Mouse (Mus musculus) liver, embryonic 15.5 days (tissue): ENCODE data around the gene Rhod. TPM values are rescaled to one million over a fixed set of nuclear protein-coding genes. Genes with fewer than 3 reads are reported as not detected.

Experiments
- ATAC-seq: fragments of 200-750 bp; cut with Nextera tagmentation; 2 replicates; pipeline ENCODE4 v1.8.0; 2017; ENCODE audit warnings: moderate number of reproducible peaks, mild to moderate bottlenecking, moderate library complexity; ENCODE audit not compliant: insufficient read depth
- H3K27ac ChIP-seq: fragments of 300-500 bp; sonication (generic); replicated peaks from 2 replicates; pipeline ENCODE4 v1.5.1; 2015; ENCODE audit warnings: mild to moderate bottlenecking, inconsistent platforms
- H3K27me3 ChIP-seq: fragments of 300-500 bp; sonication (generic); 2 replicates; pipeline ENCODE4 v1.6.1; 2015; ENCODE audit warnings: mild to moderate bottlenecking, inconsistent platforms
- H3K36me3 ChIP-seq: fragments of 300-500 bp; sonication (generic); replicated peaks from 2 replicates; pipeline ENCODE4 v1.6.1; 2015; ENCODE audit warnings: moderate library complexity, mild to moderate bottlenecking, inconsistent platforms
- H3K4me1 ChIP-seq: fragments of 300-500 bp; sonication (generic); replicated peaks from 2 replicates; pipeline ENCODE4 v1.6.1; 2015; ENCODE audit warnings: inconsistent platforms
- H3K4me2 ChIP-seq: fragments of 300-500 bp; sonication (generic); 2 replicates; pipeline ENCODE4 v1.6.1; 2015; ENCODE audit warnings: moderate library complexity, mild to moderate bottlenecking, inconsistent platforms
- H3K4me3 ChIP-seq: fragments of 300-500 bp; sonication (generic); replicated peaks from 2 replicates; pipeline ENCODE4 v1.5.1; 2015; ENCODE audit warnings: mild to moderate bottlenecking, inconsistent platforms
- H3K9ac ChIP-seq: fragments of 300-500 bp; sonication (generic); 2 replicates; pipeline ENCODE4 v1.6.1; 2015; ENCODE audit warnings: moderate library complexity, mild to moderate bottlenecking, inconsistent platforms
- H3K9me3 ChIP-seq: fragments of 300-500 bp; sonication (generic); replicated peaks from 2 replicates; pipeline ENCODE4 v1.6.1; 2016; ENCODE audit warnings: inconsistent platforms
- WGBS: fragments of 180-500 bp; shearing (Covaris S2); methylation state at CpG from one replicate; pipeline ENCODE4 v1.1.7; 2015; ENCODE audit warnings: mixed read lengths; ENCODE audit not compliant: insufficient replicate concordance; 5-methylcytosine and 5-hydroxymethylcytosine counted together
- polyA plus RNA-seq: library from polyadenylated mRNA; unstranded; fragments of >200 nt; fragmentation: Nextera tagmentation; extraction: Ambion mirVana; gene quantifications from 2 replicates; pipeline ENCODE4 v1.2.1, GENCODE M21; 2015

Rhod gene
- polyA plus RNA-seq, 1 experiment from 2014 or later: 7.9 TPM

- ATAC-seq: no peak
- Histone ChIP-seq H3K4me3 (no peak overlapping the region), H3K9ac (no peak overlapping the region), H3K4me2 (no peak overlapping the region), H3K9me3 (no peaks in the 10 kb centered on the region), H3K4me1 (peaks cover 8% of the 10 kb centered on the region), H3K36me3 (0 out of 2 replicates have a peak, but pooled peaks cover 3% of the 10 kb centered on the region), H3K27me3 (peaks cover 21% of the 10 kb centered on the region), H3K27ac (no peak overlapping the region)
- WGBS: 66% methylated on average over 1 of the region's 1 CpGs
Observed at GRCm38 (mm10) chr19:4433756-4434155, 5.5 kb downstream of the Rhod start.

- no peak overlapping the region for H3K27ac ChIP-seq
- no peak for ATAC-seq
- H3K4me2 ChIP-seq: no peak overlapping the region
- H3K9ac ChIP-seq: no peak overlapping the region
- WGBS: 64% methylated on average over 4 of the region's 4 CpGs
- no peak overlapping the region for H3K4me3 ChIP-seq
- H3K4me1 ChIP-seq: no peaks in the 10 kb centered on the region
- no peaks in the 10 kb centered on the region for H3K9me3 ChIP-seq
- no peaks in the 10 kb centered on the region for H3K27me3 ChIP-seq
- 0 out of 2 replicates have a peak, but pooled peaks cover 6% of the 10 kb centered on the region for H3K36me3 ChIP-seq
Observed at GRCm38 (mm10) chr19:4430091-4430620, 9.1 kb downstream of the Rhod start.

DNA sequence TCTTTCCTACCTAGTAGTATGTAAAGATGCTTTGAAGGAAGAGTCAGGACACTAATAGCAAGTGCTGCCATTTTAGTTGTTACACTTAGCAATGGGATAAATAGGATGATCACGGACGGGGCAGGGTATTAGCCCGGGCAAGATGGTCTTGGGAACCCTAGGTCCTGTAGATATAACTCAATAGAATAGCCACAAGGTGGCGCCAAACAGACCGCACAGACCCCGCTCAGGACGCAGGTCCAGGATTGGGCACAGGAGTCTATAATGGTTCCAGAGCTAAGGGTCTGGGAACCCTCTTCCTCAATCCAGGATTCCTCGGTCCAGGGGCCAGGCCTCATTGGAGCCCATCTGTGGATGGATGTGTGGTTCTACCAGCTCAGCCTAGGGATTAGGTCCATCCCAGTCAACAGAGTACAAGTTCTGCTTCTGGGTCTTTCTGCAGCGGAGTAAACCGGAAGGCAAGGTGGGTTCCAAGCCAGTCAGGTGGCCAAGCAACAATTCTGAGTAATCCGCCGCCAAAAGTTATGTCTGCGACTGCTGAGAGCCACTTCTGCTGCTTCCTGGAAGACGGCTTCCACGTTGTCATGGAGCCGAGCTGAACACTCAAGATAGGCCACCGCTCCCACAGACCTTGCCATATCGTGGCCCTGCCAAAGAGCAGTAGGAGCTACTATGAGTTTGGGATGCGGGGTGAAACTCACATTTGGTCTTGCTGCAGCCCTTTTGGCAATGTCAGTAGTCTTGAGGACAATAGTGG lies 13.4 kb downstream of the Rhod start:
- WGBS: 50% methylated on average over 19 of the region's 19 CpGs
- no peak for ATAC-seq
- Histone ChIP-seq H3K27me3 (no peaks in the 10 kb centered on the region), H3K4me1 (peaks cover 2% of the 10 kb centered on the region), H3K27ac (no peak overlapping the region), H3K9me3 (no peaks in the 10 kb centered on the region), H3K4me3 (no peak overlapping the region), H3K9ac (no peak overlapping the region), H3K36me3 (0 out of 2 replicates have a peak, but pooled peaks cover 6% of the 10 kb centered on the region), H3K4me2 (no peak overlapping the region)

GRCm38 (mm10) chr19:4423021-4423420 lies 16.2 kb downstream of the Rhod start:
- WGBS: 43% methylated on average over 3 of the region's 3 CpGs
- no peak for ATAC-seq
- Histone ChIP-seq H3K4me2 (no peak overlapping the region), H3K9ac (no peak overlapping the region), H3K27ac (no peak overlapping the region), H3K9me3 (no peaks in the 10 kb centered on the region), H3K27me3 (no peaks in the 10 kb centered on the region), H3K4me1 (peaks cover 9% of the 10 kb centered on the region), H3K4me3 (no peak overlapping the region), H3K36me3 (0 out of 2 replicates have a peak, but pooled peaks cover 3% of the 10 kb centered on the region)

DNA sequence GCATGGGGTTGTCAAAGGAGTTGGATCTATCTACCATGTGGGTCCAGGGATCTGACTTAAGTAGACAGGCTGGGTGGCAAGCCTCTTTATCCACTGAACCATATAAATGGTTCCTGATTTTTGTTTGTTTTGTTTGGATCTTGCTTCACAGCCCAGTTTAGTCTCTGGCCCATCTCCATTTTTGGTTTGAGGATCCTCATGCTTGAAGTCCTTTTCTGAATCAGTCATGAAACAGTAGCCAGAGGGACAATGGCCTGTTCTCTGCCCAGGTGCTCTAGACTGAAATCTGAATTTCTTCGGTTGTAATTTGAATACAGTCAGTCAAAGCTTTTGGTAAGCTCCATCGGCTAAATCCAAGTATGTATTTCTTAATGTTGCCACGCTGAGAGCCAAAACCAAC lies 16.7 kb downstream of the Rhod start:
- Histone ChIP-seq H3K27me3 (no peaks in the 10 kb centered on the region), H3K4me3 (no peak overlapping the region), H3K36me3 (0 out of 2 replicates have a peak, but pooled peaks cover 3% of the 10 kb centered on the region), H3K9me3 (no peaks in the 10 kb centered on the region), H3K4me2 (no peak overlapping the region), H3K4me1 (peaks cover 9% of the 10 kb centered on the region), H3K9ac (no peak overlapping the region), H3K27ac (no peak overlapping the region)
- WGBS: 74% methylated on average over 3 of the region's 3 CpGs
- no peak for ATAC-seq

- 49% methylated on average over 8 of the region's 8 CpGs for WGBS
- H3K36me3 ChIP-seq: 0 out of 2 replicates have a peak, but pooled peaks cover 2% of the 10 kb centered on the region
- H3K27ac ChIP-seq: no peak overlapping the region
- H3K4me1 ChIP-seq: peaks cover 9% of the 10 kb centered on the region
- no peak for ATAC-seq
- no peak overlapping the region for H3K4me2 ChIP-seq
- H3K27me3 ChIP-seq: no peaks in the 10 kb centered on the region
- no peak overlapping the region for H3K4me3 ChIP-seq
- no peak overlapping the region for H3K9ac ChIP-seq
- H3K9me3 ChIP-seq: no peaks in the 10 kb centered on the region
Observed at GRCm38 (mm10) chr19:4420153-4420910, 18.9 kb downstream of the Rhod start.

DNA sequence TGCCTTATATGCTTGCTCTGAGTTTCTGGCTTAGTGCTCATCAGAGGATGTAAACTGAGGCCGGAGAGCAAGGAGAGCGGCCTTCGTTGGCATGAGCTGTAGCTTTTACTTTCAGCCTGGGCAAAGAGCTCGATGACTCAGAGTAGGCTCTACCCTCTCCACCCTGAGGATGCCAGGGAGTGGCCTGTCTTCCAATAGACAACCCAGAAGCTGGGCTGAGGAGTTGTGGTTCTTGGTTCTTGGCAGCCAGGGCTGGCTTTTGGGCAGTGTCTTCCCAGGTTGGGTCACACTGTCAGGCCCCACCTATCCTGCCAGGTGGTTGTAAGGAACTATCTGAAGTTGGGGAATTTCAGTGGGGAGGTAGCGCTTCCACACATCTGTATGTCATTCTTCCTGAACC lies 19.5 kb downstream of the Rhod start:
- no peak overlapping the region for H3K4me3 ChIP-seq
- no peak overlapping the region for H3K9ac ChIP-seq
- no peaks in the 10 kb centered on the region for H3K36me3 ChIP-seq
- no peak for ATAC-seq
- no peaks in the 10 kb centered on the region for H3K27me3 ChIP-seq
- no peaks in the 10 kb centered on the region for H3K9me3 ChIP-seq
- H3K4me1 ChIP-seq: peaks cover 9% of the 10 kb centered on the region
- no peak overlapping the region for H3K27ac ChIP-seq
- no peak overlapping the region for H3K4me2 ChIP-seq
- WGBS: 73% methylated on average over 5 of the region's 5 CpGs

- Histone ChIP-seq H3K4me3 (no peak overlapping the region), H3K9me3 (no peaks in the 10 kb centered on the region), H3K36me3 (no peaks in the 10 kb centered on the region), H3K27me3 (no peaks in the 10 kb centered on the region), H3K4me1 (peaks cover 9% of the 10 kb centered on the region), H3K27ac (no peak overlapping the region), H3K9ac (no peak overlapping the region), H3K4me2 (no peak overlapping the region)
- ATAC-seq: no peak
Observed at GRCm38 (mm10) chr19:4417713-4418112, 21.5 kb downstream of the Rhod start.

DNA sequence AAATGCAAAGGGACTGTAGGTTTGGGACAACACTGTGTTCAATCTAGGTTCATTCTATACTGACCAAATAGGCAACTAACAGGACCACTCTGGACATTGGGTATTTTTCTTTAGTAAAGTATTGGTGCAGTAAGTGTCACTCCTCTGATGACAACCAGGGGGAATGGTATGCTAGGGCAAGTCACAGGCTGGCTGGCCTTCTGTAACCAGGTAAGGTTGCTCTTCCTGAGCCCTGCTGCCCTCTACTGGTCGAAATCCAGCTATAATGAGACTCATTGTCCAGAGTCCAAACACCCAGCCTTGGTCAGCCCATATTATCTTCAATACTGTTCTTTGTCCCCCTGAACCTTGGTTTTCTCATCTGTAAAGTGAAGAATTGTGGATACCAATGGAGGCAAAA lies 22.0 kb downstream of the Rhod start:
- Histone ChIP-seq H3K27ac (no peak overlapping the region), H3K9ac (no peak overlapping the region), H3K36me3 (no peaks in the 10 kb centered on the region), H3K4me2 (no peak overlapping the region), H3K27me3 (no peaks in the 10 kb centered on the region), H3K9me3 (no peaks in the 10 kb centered on the region), H3K4me3 (no peak overlapping the region), H3K4me1 (peaks cover 9% of the 10 kb centered on the region)
- WGBS: 0% methylated on average over 1 of the region's 1 CpGs
- 0 out of 2 replicates have a peak, but pooled peaks have one; percentile 25 for ATAC-seq

- Histone ChIP-seq H3K4me2 (no peak overlapping the region), H3K27me3 (no peaks in the 10 kb centered on the region), H3K27ac (no peak overlapping the region), H3K9ac (no peak overlapping the region), H3K36me3 (no peaks in the 10 kb centered on the region), H3K9me3 (no peaks in the 10 kb centered on the region), H3K4me3 (no peak overlapping the region), H3K4me1 (no peaks in the 10 kb centered on the region)
- 45% methylated on average over 1 of the region's 1 CpGs for WGBS
- ATAC-seq: no peak
Observed at GRCm38 (mm10) chr19:4414631-4415030, 24.6 kb downstream of the Rhod start.

DNA sequence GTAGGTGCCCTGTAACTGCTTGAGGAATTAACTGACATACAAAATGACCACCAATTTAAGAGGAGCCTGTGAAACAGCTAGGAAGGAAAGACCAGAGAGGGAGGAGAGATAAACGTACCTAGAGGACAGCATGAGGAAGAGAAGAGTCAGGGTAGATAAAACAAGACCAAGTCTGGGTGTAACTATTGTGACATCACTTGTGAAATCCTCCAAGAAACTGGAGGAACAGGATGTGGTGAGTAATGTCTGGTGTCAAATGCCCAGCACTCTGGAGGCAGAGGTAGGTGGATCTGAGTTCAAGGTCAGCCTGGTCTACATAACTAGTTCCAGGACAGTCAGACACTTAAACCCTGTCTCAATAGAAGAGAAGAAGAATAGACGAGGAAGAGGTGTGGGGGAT lies 30.2 kb downstream of the Rhod start:
- Histone ChIP-seq H3K4me2 (no peak overlapping the region), H3K9me3 (no peaks in the 10 kb centered on the region), H3K36me3 (no peaks in the 10 kb centered on the region), H3K4me1 (no peaks in the 10 kb centered on the region), H3K27ac (no peak overlapping the region), H3K27me3 (no peaks in the 10 kb centered on the region), H3K9ac (no peak overlapping the region), H3K4me3 (no peak overlapping the region)
- ATAC-seq: no peak
- WGBS: 19% methylated on average over 2 of the region's 2 CpGs
